Mouse (Mus musculus): Measurements from ENCODE around the gene Abcc8. TPM values are rescaled to one million over a fixed set of nuclear protein-coding genes. Genes with fewer than 3 reads are reported as not detected.

Abcc8 gene
- polyA plus RNA-seq, 1 experiment from 2014 or later: 0.33 TPM

DNA sequence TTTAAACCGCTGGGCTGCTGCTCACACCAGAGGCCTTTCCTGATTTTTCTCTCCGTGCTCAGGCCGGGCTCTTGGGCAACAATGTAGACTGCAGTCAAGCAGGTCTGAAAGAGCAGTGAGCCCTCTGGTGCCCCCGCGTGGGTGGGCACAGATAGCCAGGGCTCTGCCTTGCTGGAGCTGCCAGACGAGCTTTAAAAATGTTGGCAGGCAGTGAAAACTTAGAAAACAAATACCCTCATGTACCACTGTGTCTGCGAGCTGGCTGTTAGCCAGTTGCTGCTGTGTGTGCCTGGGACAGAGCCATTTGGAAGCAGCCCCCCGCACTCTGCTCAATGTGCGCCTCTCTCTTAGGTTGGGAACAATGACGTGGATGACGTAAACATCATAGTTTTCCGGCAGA, 102.2 kb downstream of the Abcc8 start:
- H3K4me2 ChIP-seq: no peak overlapping the region
- 82% methylated on average over 12 of the region's 12 CpGs for WGBS (ENCODE audit: insufficient replicate concordance)
- no peak overlapping the region for H3K4me3 ChIP-seq
- H3K27me3 ChIP-seq (replicated peaks): no peaks in the 10 kb centered on the region
- ATAC-seq: no peak
- no peak overlapping the region for H3K9ac ChIP-seq
- no peaks in the 10 kb centered on the region for H3K9me3 ChIP-seq (replicated peaks)
- no peak overlapping the region for H3K27ac ChIP-seq
- H3K4me1 ChIP-seq: no peaks in the 10 kb centered on the region
- H3K36me3 ChIP-seq: peaks cover 97% of the 10 kb centered on the region

DNA sequence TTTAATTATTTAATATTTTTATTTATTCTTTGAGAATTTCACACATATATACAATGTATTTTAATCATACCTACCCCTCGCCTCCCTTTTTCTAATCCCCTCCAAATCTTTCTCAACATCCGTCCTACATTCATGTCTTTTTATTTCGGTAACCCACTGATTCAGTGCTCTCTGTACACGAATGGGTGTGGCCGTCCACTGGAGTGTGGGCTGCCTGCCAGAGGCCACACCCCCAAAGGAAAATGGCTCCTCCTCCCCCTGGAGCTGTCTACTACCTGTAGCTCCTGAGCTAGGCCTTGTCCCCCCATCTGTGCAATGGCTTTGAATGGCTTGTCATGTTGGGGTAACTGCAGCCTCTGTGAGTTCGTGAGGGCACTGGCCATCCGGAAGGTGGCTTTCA, 103.0 kb downstream of the Abcc8 start:
- Histone ChIP-seq H3K27ac (no peak overlapping the region), H3K36me3 (peaks cover 97% of the 10 kb centered on the region)

DNA sequence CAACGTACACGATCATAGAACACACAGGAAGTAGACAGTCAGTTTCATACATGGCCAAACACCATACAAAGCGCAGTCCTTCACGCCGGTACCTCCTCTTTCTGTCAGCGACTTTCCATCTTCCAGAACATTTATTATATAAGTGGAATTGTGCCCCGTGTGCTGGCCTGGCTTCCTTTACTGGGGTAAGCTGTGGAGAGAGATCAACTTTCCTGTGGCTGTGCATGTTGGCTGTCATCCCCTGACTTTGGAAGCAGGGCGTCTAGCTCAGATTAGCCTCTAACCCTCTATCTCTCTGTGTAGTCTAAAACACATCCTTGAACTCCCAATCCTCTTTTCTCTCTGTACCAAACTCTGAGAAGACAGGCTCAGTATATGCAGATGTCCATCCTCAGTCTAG, 111.0 kb downstream of the Abcc8 start:
- Histone ChIP-seq H3K4me1 (no peaks in the 10 kb centered on the region), H3K36me3 (peaks cover 100% of the 10 kb centered on the region), H3K4me3 (no peak overlapping the region), H3K27me3 (replicated peaks) (no peaks in the 10 kb centered on the region), H3K27ac (no peak overlapping the region), H3K4me2 (no peak overlapping the region), H3K9ac (no peak overlapping the region), H3K9me3 (replicated peaks) (no peaks in the 10 kb centered on the region)
- WGBS (ENCODE audit: insufficient replicate concordance): 80% methylated on average over 8 of the region's 8 CpGs
- ATAC-seq: no peak

More for the DNA sequence above, 103.0 kb downstream of the Abcc8 start:
- no peak overlapping the region for H3K9ac ChIP-seq
- H3K4me2 ChIP-seq: no peak overlapping the region
- no peaks in the 10 kb centered on the region for H3K9me3 ChIP-seq (replicated peaks)
- no peak overlapping the region for H3K4me3 ChIP-seq
- 75% methylated on average over 7 of the region's 7 CpGs for whole genome bisulfite sequencing (ENCODE audit: insufficient replicate concordance)
- no peak for ATAC-seq
- no peaks in the 10 kb centered on the region for H3K4me1 ChIP-seq
- H3K27me3 ChIP-seq (replicated peaks): no peaks in the 10 kb centered on the region

DNA sequence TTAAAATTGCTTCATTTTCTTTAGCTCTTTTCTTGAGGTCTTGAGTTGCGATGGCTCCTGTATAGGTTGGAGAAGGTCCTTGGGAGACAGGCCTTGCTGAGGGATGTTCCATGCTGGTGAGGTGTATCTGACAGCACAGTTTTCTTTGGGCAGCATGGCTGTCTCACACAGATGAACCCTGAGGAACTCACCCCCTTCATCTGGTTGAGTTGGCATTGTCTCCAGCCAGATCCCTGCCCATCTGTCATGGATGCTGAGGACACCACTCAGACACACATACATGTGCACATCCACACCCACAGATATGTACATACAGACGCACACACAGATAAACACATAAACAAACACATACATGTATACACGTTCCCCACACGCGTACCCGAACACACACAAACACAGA, 116.5 kb downstream of the Abcc8 start:
- Histone ChIP-seq H3K27me3 (replicated peaks) (no peaks in the 10 kb centered on the region), H3K4me1 (no peaks in the 10 kb centered on the region), H3K27ac (no peak overlapping the region)

DNA sequence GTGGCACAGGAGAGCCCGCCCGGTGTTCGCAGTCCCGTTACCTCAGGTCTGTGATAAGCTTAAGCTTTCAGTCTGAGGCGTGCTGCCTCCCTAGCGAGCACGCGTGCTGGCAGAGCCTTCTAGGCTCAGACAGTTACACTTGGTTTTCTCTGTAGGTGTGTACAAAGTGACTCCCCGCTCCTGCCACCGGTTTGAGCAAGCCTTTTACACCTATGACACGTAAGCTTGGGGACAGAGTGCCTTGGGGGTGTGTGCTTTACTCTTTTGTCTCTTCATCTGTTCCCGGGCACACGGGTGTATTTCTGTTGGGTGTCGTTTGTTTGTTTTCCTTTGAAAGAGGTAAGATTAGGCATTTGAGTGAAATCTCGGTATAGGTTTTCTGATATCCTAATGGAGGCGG, 118.2 kb downstream of the Abcc8 start:
- 87% methylated on average over 16 of the region's 16 CpGs for WGBS (ENCODE audit: insufficient replicate concordance)
- H3K9ac ChIP-seq: no peak overlapping the region
- no peak overlapping the region for H3K4me3 ChIP-seq
- ATAC-seq: no peak
- no peaks in the 10 kb centered on the region for H3K4me1 ChIP-seq
- no peaks in the 10 kb centered on the region for H3K9me3 ChIP-seq (replicated peaks)
- H3K4me2 ChIP-seq: no peak overlapping the region
- H3K27ac ChIP-seq: no peak overlapping the region
- H3K36me3 ChIP-seq: peaks cover 100% of the 10 kb centered on the region
- H3K27me3 ChIP-seq (replicated peaks): no peaks in the 10 kb centered on the region

More for the DNA sequence above, 116.5 kb downstream of the Abcc8 start:
- H3K9me3 ChIP-seq (replicated peaks): no peaks in the 10 kb centered on the region
- peaks cover 100% of the 10 kb centered on the region for H3K36me3 ChIP-seq
- H3K4me2 ChIP-seq: no peak overlapping the region
- H3K9ac ChIP-seq: no peak overlapping the region
- no peak overlapping the region for H3K4me3 ChIP-seq
- 91% methylated on average over 6 of the region's 6 CpGs for WGBS (ENCODE audit: insufficient replicate concordance)
- ATAC-seq: no peak

DNA sequence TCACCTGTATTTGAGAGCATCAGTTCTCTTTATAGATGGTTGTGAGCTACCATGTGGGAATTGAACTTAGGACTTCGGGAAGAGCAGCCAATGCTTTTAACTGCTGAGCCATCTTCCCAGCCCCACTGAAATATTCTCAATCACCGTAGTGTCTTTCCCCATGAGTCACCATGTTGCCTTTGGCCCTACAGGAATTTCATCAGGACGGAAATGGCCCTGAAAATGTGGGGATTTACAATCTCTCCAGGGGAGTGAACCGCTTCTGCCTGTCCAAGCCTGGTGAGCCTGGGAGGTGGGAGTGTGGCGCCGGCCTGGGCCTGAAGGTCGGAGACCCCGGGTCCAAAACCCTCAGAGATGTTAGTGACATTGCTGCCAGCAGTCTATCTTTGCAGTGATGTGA, 119.1 kb downstream of the Abcc8 start:
- 90% methylated on average over 8 of the region's 8 CpGs for WGBS (ENCODE audit: insufficient replicate concordance)
- no peak overlapping the region for H3K4me2 ChIP-seq
- H3K4me3 ChIP-seq: no peak overlapping the region
- H3K9me3 ChIP-seq (replicated peaks): no peaks in the 10 kb centered on the region
- ATAC-seq: no peak
- H3K4me1 ChIP-seq: no peaks in the 10 kb centered on the region
- H3K27ac ChIP-seq: no peak overlapping the region
- no peak overlapping the region for H3K9ac ChIP-seq
- peaks cover 100% of the 10 kb centered on the region for H3K36me3 ChIP-seq
- no peaks in the 10 kb centered on the region for H3K27me3 ChIP-seq (replicated peaks)

DNA sequence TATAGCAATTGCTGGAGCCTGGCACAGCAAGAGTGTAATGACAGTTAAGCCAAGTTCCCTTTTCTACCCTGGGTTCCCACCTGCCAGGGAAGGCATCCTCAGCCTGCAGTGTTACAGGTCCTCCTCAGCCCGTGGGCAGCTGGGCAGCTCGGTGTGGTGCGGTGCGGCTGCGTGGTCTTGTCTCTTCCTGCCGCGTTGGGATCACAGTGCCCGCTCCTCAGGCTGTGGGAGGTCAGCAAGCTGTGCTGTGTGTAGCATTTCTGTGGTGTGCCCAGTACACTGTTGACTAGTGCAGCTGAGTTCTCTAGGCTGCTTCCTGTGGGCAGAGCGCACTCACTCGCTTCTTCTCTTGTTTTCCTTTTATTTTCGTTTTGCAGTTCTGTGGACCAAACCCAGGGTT, 121.0 kb downstream of the Abcc8 start:
- peaks cover 100% of the 10 kb centered on the region for H3K36me3 ChIP-seq
- ATAC-seq: no peak
- no peak overlapping the region for H3K9ac ChIP-seq
- H3K27me3 ChIP-seq (replicated peaks): no peaks in the 10 kb centered on the region
- 83% methylated on average over 11 of the region's 11 CpGs for WGBS (ENCODE audit: insufficient replicate concordance)
- no peak overlapping the region for H3K4me2 ChIP-seq
- H3K4me3 ChIP-seq: no peak overlapping the region
- no peaks in the 10 kb centered on the region for H3K4me1 ChIP-seq
- H3K27ac ChIP-seq: no peak overlapping the region
- no peaks in the 10 kb centered on the region for H3K9me3 ChIP-seq (replicated peaks)

Other genes with a start within 250 kb of the Abcc8 start
- gene Abcc6, start 149.7 kb downstream of the Abcc8 start, polyA plus RNA-seq (2016; fragmentation: Nextera tagmentation; extraction: Ambion mirVana): 4.9 and 5.3 TPM in 2 replicates
- 48.0 and 52.5 TPM in 2 replicates for gene Nomo1, start 146.3 kb downstream of the Abcc8 start, polyA plus RNA-seq (2016; fragmentation: Nextera tagmentation; extraction: Ambion mirVana)
- not detected in 2 replicates for gene Kcnj11, start 79.3 kb downstream of the Abcc8 start, polyA plus RNA-seq (2016; fragmentation: Nextera tagmentation; extraction: Ambion mirVana)
- gene Ush1c, start 58.5 kb upstream of the Abcc8 start, polyA plus RNA-seq (2016; fragmentation: Nextera tagmentation; extraction: Ambion mirVana): 0.11 TPM in 1 of 2 replicates, not detected in the other
- not detected in 2 replicates for gene Otog, start 61.0 kb upstream of the Abcc8 start, polyA plus RNA-seq (2016; fragmentation: Nextera tagmentation; extraction: Ambion mirVana)
- 0.36 and 1.4 TPM in 2 replicates for gene Myod1, start 196.4 kb upstream of the Abcc8 start, polyA plus RNA-seq (2016; fragmentation: Nextera tagmentation; extraction: Ambion mirVana)
- gene Kcnc1, start 216.5 kb upstream of the Abcc8 start, polyA plus RNA-seq (2016; fragmentation: Nextera tagmentation; extraction: Ambion mirVana): 0.10 and 0.17 TPM in 2 replicates